Mouse (Mus musculus): Measurements from ENCODE around the gene Gm20388. TPM values are rescaled to one million over a fixed set of nuclear protein-coding genes. Genes with fewer than 3 reads are reported as not detected.

Gene Gm20388
- polyA plus RNA-seq, 2 experiments: 8.5 TPM; not detected in 1

DNA sequence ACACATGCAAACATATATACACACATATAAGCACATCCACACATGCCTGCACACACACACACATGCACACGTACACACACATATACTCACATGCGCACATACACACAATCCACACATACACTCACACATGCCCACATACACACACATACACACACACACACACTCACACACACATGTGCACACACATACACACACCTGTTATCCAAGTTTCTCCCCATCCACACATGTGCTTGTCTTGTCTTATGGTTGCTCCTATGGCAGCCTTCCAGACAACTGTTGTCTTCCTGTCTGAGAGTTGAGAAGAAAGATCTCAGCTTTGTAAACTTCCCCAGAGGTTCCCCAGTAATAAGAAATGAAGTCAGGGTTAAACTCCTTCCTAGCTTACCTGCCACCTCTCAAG lies 2258.8 kb downstream of the Gm20388 start:
- WGBS (ENCODE audit: insufficient replicate concordance): 68% methylated on average over 2 of the region's 2 CpGs
- Histone ChIP-seq H3K4me2 (ENCODE audit: low read depth) (no peak overlapping the region), H3K9me3 (ENCODE audit: control insufficient read depth, low read length) (no peaks in the 10 kb centered on the region), H3K4me1 (replicated peaks; ENCODE audit: control insufficient read depth in 2 of 2, insufficient read depth in 2 of 2, low read length in 1 of 2) (no peaks in the 10 kb centered on the region), H3K27me3 (ENCODE audit: control insufficient read depth, insufficient read depth, low read length) (no peaks in the 10 kb centered on the region), H3K36me3 (replicated peaks; ENCODE audit: control insufficient read depth, insufficient read depth, low read depth) (no peaks in the 10 kb centered on the region), H3K27ac (no peak overlapping the region), H3K9ac (replicated peaks) (no peak overlapping the region), H3K4me3 (ENCODE audit: insufficient read depth in 1 of 2, low read depth in 2 of 2, low read length in 2 of 2) (no peak overlapping the region)
- DNase-seq (ENCODE audit: low read depth in 3 of 3, low spot score in 3 of 3): no peak
- ATAC-seq (ENCODE audit: insufficient read depth): no peak
- TF ChIP-seq EP300 (IDR thresholded peaks at IDR 0.05; ENCODE audit: low read depth): no peak
- no peak for TF ChIP-seq CTCF (IDR thresholded peaks at IDR 0.05; ENCODE audit: low read depth)

- Histone ChIP-seq H3K4me1 (replicated peaks; ENCODE audit: control insufficient read depth in 2 of 2, insufficient read depth in 2 of 2, low read length in 1 of 2) (no peaks in the 10 kb centered on the region), H3K27me3 (ENCODE audit: control insufficient read depth, insufficient read depth, low read length) (no peaks in the 10 kb centered on the region), H3K9ac (replicated peaks) (no peak overlapping the region), H3K4me2 (ENCODE audit: low read depth) (no peak overlapping the region), H3K27ac (no peak overlapping the region), H3K4me3 (ENCODE audit: insufficient read depth in 1 of 2, low read depth in 2 of 2, low read length in 2 of 2) (no peak overlapping the region), H3K9me3 (ENCODE audit: control insufficient read depth, low read length) (no peaks in the 10 kb centered on the region), H3K36me3 (replicated peaks; ENCODE audit: control insufficient read depth, insufficient read depth, low read depth) (no peaks in the 10 kb centered on the region)
- no peak for DNase-seq (ENCODE audit: low read depth in 3 of 3, low spot score in 3 of 3)
- 67% methylated on average over 4 of the region's 4 CpGs for WGBS (ENCODE audit: insufficient replicate concordance)
- TF ChIP-seq EP300 (IDR thresholded peaks at IDR 0.05; ENCODE audit: low read depth) (no peak), CTCF (IDR thresholded peaks at IDR 0.05; ENCODE audit: low read depth) (no peak)
- ATAC-seq (ENCODE audit: insufficient read depth): no peak
These were observed 2261.2 kb downstream of the Gm20388 start for GRCm38 (mm10) chr8:122171823-122172222.

DNA sequence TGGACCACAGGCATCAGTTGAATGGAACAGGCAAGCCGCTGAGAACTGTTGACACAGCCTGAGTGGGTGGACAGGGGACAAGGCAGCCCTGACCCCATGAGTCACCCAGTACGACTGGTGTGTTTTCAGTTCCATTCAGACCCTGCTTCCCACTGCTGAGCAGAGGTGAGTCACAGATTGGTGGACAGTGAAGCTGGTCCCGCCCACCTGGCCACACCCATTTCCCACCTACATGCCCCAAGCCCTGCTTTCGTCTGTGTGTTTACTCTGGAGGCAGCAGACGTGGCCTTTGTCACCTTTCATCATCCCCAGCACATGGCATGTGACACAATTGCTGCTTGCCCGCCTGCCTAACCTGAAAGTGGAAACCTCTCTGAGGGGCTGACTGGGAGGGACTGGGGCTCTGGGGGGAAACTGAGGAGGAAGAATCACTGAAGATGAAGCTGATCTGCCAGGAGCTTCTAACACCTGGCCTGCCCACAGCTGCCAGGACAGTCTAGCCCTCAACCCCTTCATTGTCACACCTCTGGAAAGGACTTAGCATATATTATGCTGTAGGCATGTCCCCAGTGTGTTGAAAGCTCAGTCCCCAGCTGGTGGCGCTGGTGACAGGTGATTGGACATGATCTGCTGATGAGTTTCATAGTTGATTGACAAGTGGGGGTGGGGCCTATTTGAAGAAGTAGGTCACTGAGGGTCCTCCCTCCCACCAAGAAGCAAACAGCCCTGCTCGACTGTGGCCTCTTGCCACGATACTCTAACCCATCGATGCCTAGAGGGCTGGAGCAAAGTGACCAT lies 2263.7 kb downstream of the Gm20388 start:
- Histone ChIP-seq H3K9ac (replicated peaks) (no peak overlapping the region), H3K4me3 (ENCODE audit: insufficient read depth in 1 of 2, low read depth in 2 of 2, low read length in 2 of 2) (no peak overlapping the region), H3K4me2 (ENCODE audit: low read depth) (no peak overlapping the region), H3K4me1 (replicated peaks; ENCODE audit: control insufficient read depth in 2 of 2, insufficient read depth in 2 of 2, low read length in 1 of 2) (no peaks in the 10 kb centered on the region), H3K9me3 (ENCODE audit: control insufficient read depth, low read length) (no peaks in the 10 kb centered on the region), H3K36me3 (replicated peaks; ENCODE audit: control insufficient read depth, insufficient read depth, low read depth) (no peaks in the 10 kb centered on the region), H3K27me3 (ENCODE audit: control insufficient read depth, insufficient read depth, low read length) (no peaks in the 10 kb centered on the region), H3K27ac (no peak overlapping the region)
- TF ChIP-seq EP300 (IDR thresholded peaks at IDR 0.05; ENCODE audit: low read depth): no peak
- TF ChIP-seq CTCF (IDR thresholded peaks at IDR 0.05; ENCODE audit: low read depth): peak; percentile 30; the same call in 1 of the 2 replicates
- DNase-seq (ENCODE audit: low read depth in 3 of 3, low spot score in 3 of 3): peak in 2 of 3 experiments; percentile 37 to 41
- ATAC-seq (ENCODE audit: insufficient read depth): peak; percentile 81
- WGBS (ENCODE audit: insufficient replicate concordance): 19% methylated on average over 10 of the region's 10 CpGs

DNA sequence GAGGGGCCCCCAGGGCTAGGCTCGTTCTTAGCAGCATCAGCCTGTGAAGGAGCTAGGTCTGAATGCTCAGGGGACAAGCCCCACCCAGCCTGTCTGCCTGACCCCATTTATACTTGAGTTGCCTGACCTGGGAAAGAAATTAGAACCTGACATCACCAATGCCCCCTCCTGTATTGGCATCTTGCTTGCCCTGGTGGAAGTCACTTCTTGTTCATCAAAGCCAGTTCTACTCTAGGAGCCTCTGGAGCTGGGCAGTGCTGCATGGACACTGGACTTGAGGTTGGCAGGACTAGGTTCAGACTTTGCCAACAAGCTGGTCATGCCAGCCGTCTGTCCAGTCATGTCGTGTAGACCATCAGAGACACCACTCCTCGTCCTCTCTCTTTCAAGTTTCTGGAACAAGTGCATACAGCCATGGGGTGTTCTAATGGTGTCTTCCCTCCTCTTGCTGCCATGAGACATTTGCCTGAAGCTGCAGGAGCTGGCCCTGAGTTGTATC lies 2267.8 kb downstream of the Gm20388 start:
- no peak for ATAC-seq (ENCODE audit: insufficient read depth)
- Histone ChIP-seq H3K9me3 (ENCODE audit: control insufficient read depth, low read length) (no peaks in the 10 kb centered on the region), H3K4me3 (ENCODE audit: insufficient read depth in 1 of 2, low read depth in 2 of 2, low read length in 2 of 2) (no peak overlapping the region), H3K9ac (replicated peaks) (no peak overlapping the region), H3K4me1 (replicated peaks; ENCODE audit: control insufficient read depth in 2 of 2, insufficient read depth in 2 of 2, low read length in 1 of 2) (peaks cover 0 to 10% of the 10 kb centered on the region in 2 experiments; a peak in 2 of 4 replicates), H3K27me3 (ENCODE audit: control insufficient read depth, insufficient read depth, low read length) (no peaks in the 10 kb centered on the region), H3K27ac (no peak overlapping the region), H3K36me3 (replicated peaks; ENCODE audit: control insufficient read depth, insufficient read depth, low read depth) (no peaks in the 10 kb centered on the region), H3K4me2 (ENCODE audit: low read depth) (no peak overlapping the region)
- WGBS (ENCODE audit: insufficient replicate concordance): 63% methylated on average over 4 of the region's 4 CpGs
- no peak for DNase-seq (ENCODE audit: low read depth in 3 of 3, low spot score in 3 of 3)
- TF ChIP-seq CTCF (IDR thresholded peaks at IDR 0.05; ENCODE audit: low read depth): no peak
- TF ChIP-seq EP300 (IDR thresholded peaks at IDR 0.05; ENCODE audit: low read depth): no peak

GRCm38 (mm10) chr8:122179354-122179753 lies 2268.7 kb downstream of the Gm20388 start:
- peaks cover 0 to 10% of the 10 kb centered on the region in 2 experiments; a peak in 2 of 4 replicates for H3K4me1 ChIP-seq (replicated peaks; ENCODE audit: control insufficient read depth in 2 of 2, insufficient read depth in 2 of 2, low read length in 1 of 2)
- H3K9me3 ChIP-seq (ENCODE audit: control insufficient read depth, low read length): no peaks in the 10 kb centered on the region
- ATAC-seq (ENCODE audit: insufficient read depth): no peak
- no peak overlapping the region for H3K27ac ChIP-seq
- no peak overlapping the region for H3K4me2 ChIP-seq (ENCODE audit: low read depth)
- TF ChIP-seq CTCF (IDR thresholded peaks at IDR 0.05; ENCODE audit: low read depth) (no peak), EP300 (IDR thresholded peaks at IDR 0.05; ENCODE audit: low read depth) (no peak)
- no peak for DNase-seq (ENCODE audit: low read depth in 3 of 3, low spot score in 3 of 3)
- H3K36me3 ChIP-seq (replicated peaks; ENCODE audit: control insufficient read depth, insufficient read depth, low read depth): no peaks in the 10 kb centered on the region
- no peaks in the 10 kb centered on the region for H3K27me3 ChIP-seq (ENCODE audit: control insufficient read depth, insufficient read depth, low read length)
- H3K4me3 ChIP-seq (ENCODE audit: insufficient read depth in 1 of 2, low read depth in 2 of 2, low read length in 2 of 2): no peak overlapping the region
- H3K9ac ChIP-seq (replicated peaks): no peak overlapping the region
- WGBS (ENCODE audit: insufficient replicate concordance): 61% methylated on average over 7 of the region's 7 CpGs

All from liver, embryonic 14.5 days (tissue).